10 mouse cellular contexts compared by ENCODE assay signal in genomic region chr4:86498754-86499153, GRCm38 (mm10). TPM values are rescaled to one million over a fixed set of nuclear protein-coding genes. Genes with fewer than 3 reads are reported as not detected.
DNase-seq lines count a peak whose midpoint lies in the region.
"Had no signal": no experiment of that assay in that cellular context is flagged by ENCODE, and none has a peak within 500 bp of the region (broad histone marks: within the 10 kb centered on the region; RNA-seq: fewer than 3 reads in every experiment).

No protein-coding gene starts in this region.

- intact Hi-C loops in gastrocnemius, postnatal 14 days (cut with DNase I; ENCODE audit: low total_unique reads), result no loop called here

- DNase-seq in adrenal gland, postnatal 36 days, result peak; percentile 6 to 14
- no peak for DNase-seq in adrenal gland, postnatal 25 days
- peak; percentile 57 for DNase-seq in gastrocnemius, postnatal 14 days
- DNase-seq in kidney, adult 9 months, result peak; percentile 58
- DNase-seq in lung, postnatal 36 days, result peak; percentile 49
- DNase-seq in thymus, adult 18-20 months, result no peak
- DNase-seq in thymus, postnatal 36 days, result no peak
- no peak for DNase-seq in Muller cell, postnatal 12 days (ENCODE audit: inconsistent ontology term)
- DNase-seq: cerebellum, adult 9-10 months had no signal

RNA-seq across cellular contexts. Expression of gene Saxo1, which starts 59.4 kb away (rescaled TPM):
- not detected for total RNA-seq in adrenal gland, postnatal 36 days (2021)
- total RNA-seq in adrenal gland, postnatal 25 days (2021), result not detected in 2 replicates
- under 1 TPM in 1 of 2 experiments, not detected in 1; 0.29 TPM for total RNA-seq in gastrocnemius, postnatal 14 days (2021)
- total RNA-seq: neutrophil, adult 5-6 weeks had no signal

Comparison
In these comparisons a context has a peak if more than half of its experiments do, and no peak if none do; other contexts are left out.
1. DNase-seq: peak in adrenal gland, postnatal 36 days (2 of 2), gastrocnemius, postnatal 14 days (single experiment), kidney, adult 9 months (single experiment) and lung, postnatal 36 days (single experiment); none in adrenal gland, postnatal 25 days (single experiment), thymus, adult 18-20 months (0 of 2), thymus, postnatal 36 days (0 of 2) and Muller cell, postnatal 12 days (single experiment).